Mouse (Mus musculus) cerebellum, adult 8-10 months (tissue): ENCODE data around the gene Hoxa6.

Source experiments
- DNase-seq: peaks from one replicate; pipeline ENCODE4 v3.0.0; 2022

Hoxa6 gene

GRCm38 (mm10) chr6:52226569-52227257 lies 18.2 kb upstream of the Hoxa6 start:
- DNase-seq: no peak

- no peak for DNase-seq
Measured at GRCm38 (mm10) chr6:52225612-52226568, 17.4 kb upstream of the Hoxa6 start.

- DNase-seq: no peak
Measured at GRCm38 (mm10) chr6:52224895-52225611, 16.5 kb upstream of the Hoxa6 start.

GRCm38 (mm10) chr6:52223939-52224760 lies 15.6 kb upstream of the Hoxa6 start:
- no peak for DNase-seq

- DNase-seq: no peak
Measured at GRCm38 (mm10) chr6:52222729-52223128, 14.2 kb upstream of the Hoxa6 start.

GRCm38 (mm10) chr6:52221993-52222685 lies 13.6 kb upstream of the Hoxa6 start:
- DNase-seq: no peak

GRCm38 (mm10) chr6:52221337-52221992 lies 12.9 kb upstream of the Hoxa6 start, which contains the start of gene Hoxa7:
TSS of gene Hoxa7 (minus strand) at chr6:52221854.
- DNase-seq: peak; percentile 80

GRCm38 (mm10) chr6:52220865-52221310 lies 12.4 kb upstream of the Hoxa6 start:
- no peak for DNase-seq

GRCm38 (mm10) chr6:52220003-52220864 lies 11.7 kb upstream of the Hoxa6 start:
- no peak for DNase-seq

GRCm38 (mm10) chr6:52219234-52219942 lies 10.9 kb upstream of the Hoxa6 start:
- DNase-seq: no peak

GRCm38 (mm10) chr6:52218643-52219215 lies 10.2 kb upstream of the Hoxa6 start:
- no peak for DNase-seq

GRCm38 (mm10) chr6:52217895-52218642 lies 9.5 kb upstream of the Hoxa6 start:
- DNase-seq: no peak

- no peak for DNase-seq
Measured at GRCm38 (mm10) chr6:52217459-52217768, 8.9 kb upstream of the Hoxa6 start.

GRCm38 (mm10) chr6:52216691-52217458 lies 8.4 kb upstream of the Hoxa6 start:
- no peak for DNase-seq

- no peak for DNase-seq
Measured at GRCm38 (mm10) chr6:52215771-52216535, 7.4 kb upstream of the Hoxa6 start.

- DNase-seq: no peak
Measured at GRCm38 (mm10) chr6:52215070-52215469, 6.5 kb upstream of the Hoxa6 start.

GRCm38 (mm10) chr6:52214271-52214670 lies 5.7 kb upstream of the Hoxa6 start:
- DNase-seq: no peak
